Mouse (Mus musculus): Measurements from ENCODE around the gene Ppp1r13b. TPM values are rescaled to one million over a fixed set of nuclear protein-coding genes. Genes with fewer than 3 reads are reported as not detected.

Gene Ppp1r13b
- polyA plus RNA-seq, 1 experiment from 2014 or later = 13.6 TPM

- H3K9me3 ChIP-seq (ENCODE audit: control insufficient read depth) = no peaks in the 10 kb centered on the region
- no peak overlapping the region for H3K27ac ChIP-seq (ENCODE audit: low read depth, low read length)
- no peaks in the 10 kb centered on the region for H3K27me3 ChIP-seq (replicated peaks; ENCODE audit: control insufficient read depth, insufficient read depth, low read length)
- TF ChIP-seq CTCF (IDR thresholded peaks at IDR 0.05; ENCODE audit: low read depth) = no peak
- no peak overlapping the region for H3K4me2 ChIP-seq (replicated peaks; ENCODE audit: low read depth)
- H3K4me1 ChIP-seq (replicated peaks; ENCODE audit: control insufficient read depth, insufficient read depth, low read length) = peaks cover 22% of the 10 kb centered on the region
- no peak overlapping the region for H3K9ac ChIP-seq (ENCODE audit: low read depth, low read length)
- WGBS = 66% methylated on average over 12 of the region's 12 CpGs
- no peak for ATAC-seq
- no peak overlapping the region for H3K4me3 ChIP-seq (ENCODE audit: low read depth, low read length)
- H3K36me3 ChIP-seq (ENCODE audit: control insufficient read depth, insufficient read depth) = no peaks in the 10 kb centered on the region
These were observed 6.6 kb downstream of the Ppp1r13b start for GRCm38 (mm10) chr12:111901105-111901875.

DNA sequence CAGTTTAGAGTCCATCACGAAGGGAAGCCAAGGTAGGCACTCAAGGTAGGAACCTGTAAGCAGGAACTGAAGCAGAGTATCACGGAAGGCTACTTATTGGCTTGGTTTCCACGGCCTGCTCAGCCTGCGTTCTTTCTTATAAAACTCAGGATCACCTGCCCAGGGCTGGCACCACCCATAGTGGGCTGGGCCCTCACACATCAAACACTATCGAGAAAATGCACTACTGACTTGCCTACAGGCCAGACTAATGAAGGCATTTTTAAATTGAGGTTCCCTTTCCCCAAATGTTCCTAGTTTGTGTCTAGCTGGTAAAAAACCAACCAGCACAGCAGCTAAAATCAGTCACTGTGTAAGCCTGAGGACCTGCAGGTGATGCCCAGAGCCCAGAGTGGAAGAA lies 8.3 kb downstream of the Ppp1r13b start:
- H3K4me1 ChIP-seq (replicated peaks; ENCODE audit: control insufficient read depth, insufficient read depth, low read length) = peaks cover 20% of the 10 kb centered on the region
- TF ChIP-seq CTCF (IDR thresholded peaks at IDR 0.05; ENCODE audit: low read depth) = no peak
- no peaks in the 10 kb centered on the region for H3K27me3 ChIP-seq (replicated peaks; ENCODE audit: control insufficient read depth, insufficient read depth, low read length)
- H3K9ac ChIP-seq (ENCODE audit: low read depth, low read length) = no peak overlapping the region
- H3K9me3 ChIP-seq (ENCODE audit: control insufficient read depth) = no peaks in the 10 kb centered on the region
- H3K4me3 ChIP-seq (ENCODE audit: low read depth, low read length) = no peak overlapping the region
- no peaks in the 10 kb centered on the region for H3K36me3 ChIP-seq (ENCODE audit: control insufficient read depth, insufficient read depth)
- H3K27ac ChIP-seq (ENCODE audit: low read depth, low read length) = no peak overlapping the region
- 44% methylated on average over 5 of the region's 5 CpGs for WGBS
- ATAC-seq = no peak
- no peak overlapping the region for H3K4me2 ChIP-seq (replicated peaks; ENCODE audit: low read depth)

DNA sequence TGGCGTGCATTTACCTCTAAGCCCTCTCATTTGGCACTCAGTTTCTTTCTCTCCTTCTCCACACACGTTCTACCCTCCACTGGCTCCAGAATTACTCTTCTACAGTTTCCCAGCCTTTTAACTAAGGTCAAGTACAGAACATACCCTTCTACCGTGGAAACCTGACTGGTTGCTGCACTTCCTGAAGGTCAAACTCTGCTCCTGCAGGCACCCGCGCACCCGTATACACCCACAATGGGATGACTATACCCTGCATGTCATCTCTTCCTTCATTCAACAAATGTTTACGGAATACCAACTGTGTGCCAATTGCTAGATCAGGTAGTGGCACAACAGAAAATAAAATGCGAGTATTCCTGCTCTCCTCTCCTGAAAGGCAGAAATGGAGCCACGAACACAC lies 9.2 kb downstream of the Ppp1r13b start:
- Histone ChIP-seq H3K27ac (ENCODE audit: low read depth, low read length) (no peak overlapping the region), H3K36me3 (ENCODE audit: control insufficient read depth, insufficient read depth) (no peaks in the 10 kb centered on the region), H3K9me3 (ENCODE audit: control insufficient read depth) (no peaks in the 10 kb centered on the region), H3K4me2 (replicated peaks; ENCODE audit: low read depth) (no peak overlapping the region), H3K9ac (ENCODE audit: low read depth, low read length) (no peak overlapping the region), H3K4me3 (ENCODE audit: low read depth, low read length) (no peak overlapping the region), H3K4me1 (replicated peaks; ENCODE audit: control insufficient read depth, insufficient read depth, low read length) (peaks cover 20% of the 10 kb centered on the region), H3K27me3 (replicated peaks; ENCODE audit: control insufficient read depth, insufficient read depth, low read length) (no peaks in the 10 kb centered on the region)
- no peak for TF ChIP-seq CTCF (IDR thresholded peaks at IDR 0.05; ENCODE audit: low read depth)
- WGBS = 58% methylated on average over 9 of the region's 9 CpGs
- ATAC-seq = no peak

DNA sequence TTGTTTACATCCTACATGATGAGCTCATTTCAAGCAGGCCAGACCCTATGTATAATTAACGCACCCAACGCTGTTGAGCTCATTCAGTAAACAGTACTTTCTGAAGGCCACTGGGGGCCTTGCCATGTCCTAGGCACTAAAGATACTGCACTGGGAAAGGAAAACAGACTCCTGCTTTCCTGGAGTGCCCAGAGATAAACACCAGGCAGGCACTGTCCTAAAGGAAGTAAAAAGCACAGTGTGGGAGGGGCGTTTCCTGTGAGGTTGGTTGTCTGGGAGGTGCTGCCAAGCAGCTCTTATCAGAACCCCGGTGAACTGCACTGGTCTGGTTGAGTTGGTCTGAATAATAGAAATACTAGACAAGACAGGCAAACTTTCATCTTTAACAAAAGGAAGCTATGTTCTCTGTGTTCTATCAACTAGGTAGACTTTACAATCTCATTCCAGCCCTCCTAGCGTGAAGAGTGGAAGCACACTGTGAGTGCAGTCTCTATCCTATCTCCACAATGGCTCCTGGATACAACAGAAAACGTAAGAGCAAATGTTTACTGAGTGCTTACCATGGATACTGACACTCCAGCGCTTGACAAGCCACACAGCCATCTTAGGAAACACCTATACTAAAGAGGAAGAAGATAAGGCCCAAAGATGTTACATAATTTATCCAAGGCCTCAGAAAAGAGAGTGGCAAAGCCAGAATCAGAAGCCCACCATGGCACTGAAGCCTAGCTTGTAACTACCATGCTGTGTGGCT lies 10.8 kb downstream of the Ppp1r13b start:
- WGBS = 15% methylated on average over 7 of the region's 7 CpGs
- Histone ChIP-seq H3K9ac (ENCODE audit: low read depth, low read length) (no peak overlapping the region), H3K9me3 (ENCODE audit: control insufficient read depth) (no peaks in the 10 kb centered on the region), H3K4me1 (replicated peaks; ENCODE audit: control insufficient read depth, insufficient read depth, low read length) (peaks cover 20% of the 10 kb centered on the region), H3K27me3 (replicated peaks; ENCODE audit: control insufficient read depth, insufficient read depth, low read length) (no peaks in the 10 kb centered on the region), H3K4me3 (ENCODE audit: low read depth, low read length) (no peak overlapping the region), H3K27ac (ENCODE audit: low read depth, low read length) (peak overlapping the region; percentile 60), H3K4me2 (replicated peaks; ENCODE audit: low read depth) (peak overlapping the region; percentile 18; the same call in 1 of the 2 replicates), H3K36me3 (ENCODE audit: control insufficient read depth, insufficient read depth) (no peaks in the 10 kb centered on the region)
- ATAC-seq = peak; percentile 88
- TF ChIP-seq CTCF (IDR thresholded peaks at IDR 0.05; ENCODE audit: low read depth) = peak; percentile 22; the same call in 1 of the 2 replicates

DNA sequence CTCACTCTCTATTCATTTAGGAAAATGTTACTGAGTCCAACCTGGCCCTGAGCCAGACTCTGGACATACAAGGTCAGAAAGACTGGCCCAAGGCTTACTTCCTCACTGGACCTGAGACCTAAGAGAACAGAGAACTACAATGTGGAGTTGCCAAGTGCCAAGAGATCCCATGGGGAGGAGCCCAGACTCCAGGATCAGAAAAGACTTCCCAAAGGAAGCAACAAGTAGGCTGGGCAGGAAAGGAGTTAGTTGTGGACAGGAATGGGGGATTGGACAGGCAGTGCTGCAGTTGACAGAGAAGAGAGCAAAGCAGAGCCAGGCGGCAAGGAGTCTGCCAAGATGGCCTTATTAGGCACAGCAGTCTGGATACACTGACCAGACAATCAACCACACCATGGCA lies 13.8 kb downstream of the Ppp1r13b start:
- Histone ChIP-seq H3K36me3 (ENCODE audit: control insufficient read depth, insufficient read depth) (no peaks in the 10 kb centered on the region), H3K4me1 (replicated peaks; ENCODE audit: control insufficient read depth, insufficient read depth, low read length) (peaks cover 20% of the 10 kb centered on the region), H3K9ac (ENCODE audit: low read depth, low read length) (no peak overlapping the region), H3K27me3 (replicated peaks; ENCODE audit: control insufficient read depth, insufficient read depth, low read length) (no peaks in the 10 kb centered on the region), H3K4me2 (replicated peaks; ENCODE audit: low read depth) (no peak overlapping the region), H3K4me3 (ENCODE audit: low read depth, low read length) (no peak overlapping the region), H3K9me3 (ENCODE audit: control insufficient read depth) (no peaks in the 10 kb centered on the region), H3K27ac (ENCODE audit: low read depth, low read length) (no peak overlapping the region)
- TF ChIP-seq CTCF (IDR thresholded peaks at IDR 0.05; ENCODE audit: low read depth) = no peak
- ATAC-seq = no peak
- 55% methylated on average over 1 of the region's 1 CpGs for WGBS

DNA sequence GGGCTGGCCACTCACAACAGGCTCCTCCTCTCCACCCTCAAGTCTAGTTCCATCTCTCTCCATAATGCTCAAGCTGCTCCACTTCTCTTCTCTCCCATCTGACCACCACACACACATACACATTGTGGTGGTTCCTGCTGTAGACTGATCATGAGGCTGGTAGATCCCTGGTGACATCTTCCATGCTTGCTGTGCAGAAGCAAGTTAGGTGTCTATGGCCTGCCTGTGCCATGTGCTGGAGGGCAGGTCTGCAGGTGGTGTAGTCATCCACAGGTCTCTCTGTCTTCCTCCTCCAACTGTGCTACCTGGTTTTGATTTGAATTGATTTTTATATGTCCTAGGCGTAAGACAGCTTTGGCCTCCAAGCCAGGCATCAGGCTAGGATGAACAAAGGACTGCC lies 14.9 kb downstream of the Ppp1r13b start:
- 96% methylated on average over 1 of the region's 1 CpGs for WGBS
- no peak overlapping the region for H3K4me3 ChIP-seq (ENCODE audit: low read depth, low read length)
- no peak for ATAC-seq
- no peak for TF ChIP-seq CTCF (IDR thresholded peaks at IDR 0.05; ENCODE audit: low read depth)
- no peaks in the 10 kb centered on the region for H3K27me3 ChIP-seq (replicated peaks; ENCODE audit: control insufficient read depth, insufficient read depth, low read length)
- H3K36me3 ChIP-seq (ENCODE audit: control insufficient read depth, insufficient read depth) = no peaks in the 10 kb centered on the region
- H3K9ac ChIP-seq (ENCODE audit: low read depth, low read length) = no peak overlapping the region
- H3K4me2 ChIP-seq (replicated peaks; ENCODE audit: low read depth) = no peak overlapping the region
- peaks cover 13% of the 10 kb centered on the region; the same call in 1 of the 2 replicates for H3K4me1 ChIP-seq (replicated peaks; ENCODE audit: control insufficient read depth, insufficient read depth, low read length)
- H3K27ac ChIP-seq (ENCODE audit: low read depth, low read length) = no peak overlapping the region
- H3K9me3 ChIP-seq (ENCODE audit: control insufficient read depth) = no peaks in the 10 kb centered on the region
